In the genomic region with DNA sequence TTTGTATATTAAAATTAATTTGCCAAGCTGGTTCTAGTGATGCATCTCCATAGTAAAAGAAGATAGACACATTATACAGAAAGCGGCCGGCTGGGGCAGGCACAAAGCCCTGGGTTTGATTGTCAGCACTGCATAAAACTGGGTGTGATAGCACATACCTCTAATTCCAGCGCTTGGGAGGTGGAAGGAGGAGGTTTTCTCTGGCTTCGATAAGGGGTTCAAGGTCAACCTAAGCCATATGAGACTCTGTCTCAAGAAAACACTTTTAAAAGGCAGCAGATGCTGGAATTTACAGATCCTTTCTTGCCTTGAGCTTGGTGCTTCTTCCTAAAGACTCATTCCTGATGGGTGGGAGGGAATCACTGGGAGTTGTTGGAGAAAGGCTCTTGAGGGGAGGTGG, we compare ENCODE assay signal across 22 mouse cellular contexts. TPM values are rescaled to one million over a fixed set of nuclear protein-coding genes. Genes with fewer than 3 reads are reported as not detected.
DNase-seq lines count a peak whose midpoint lies in the region; ATAC-seq and TF ChIP-seq lines count a peak whose summit lies in the region.
"Had no signal": no experiment of that assay in that cellular context is flagged by ENCODE, and none has a peak within 500 bp of the region (broad histone marks: within the 10 kb centered on the region; RNA-seq: fewer than 3 reads in every experiment).

No protein-coding gene starts in this region.

- peaks cover 36% of the 10 kb centered on the region for H3K36me3 ChIP-seq in heart, embryonic 10.5 days
- H3K36me3 ChIP-seq in kidney, embryonic 16.5 days (ENCODE audit: insufficient read depth, low read length), result peaks cover 20% of the 10 kb centered on the region
- H3K36me3 ChIP-seq in E14TG2a.4 (ENCODE audit: insufficient read depth, low read length), result peaks cover 28% of the 10 kb centered on the region

- TF ChIP-seq CTCF in E14TG2a.4 (conservative IDR thresholded peaks at IDR 0.05; ENCODE audit: low read length), result no peak

- H3K4me1 ChIP-seq in heart, embryonic 10.5 days, result peaks cover 43% of the 10 kb centered on the region
- peaks cover 13% of the 10 kb centered on the region for H3K4me1 ChIP-seq in kidney, embryonic 16.5 days (ENCODE audit: insufficient read depth, low read length)
- H3K4me1 ChIP-seq in E14TG2a.4 (replicated peaks; ENCODE audit: low read depth, low read length), result peaks cover 80% of the 10 kb centered on the region
- H3K4me1 ChIP-seq: embryonic facial prominence, embryonic 15.5 days had no signal

- no peaks in the 10 kb centered on the region for H3K9me3 ChIP-seq in heart, embryonic 10.5 days
- no peaks in the 10 kb centered on the region for H3K9me3 ChIP-seq in kidney, embryonic 16.5 days (ENCODE audit: low read length)
- H3K9me3 ChIP-seq in E14TG2a.4 (ENCODE audit: low read length), result no peaks in the 10 kb centered on the region
- H3K9me3 ChIP-seq: embryonic facial prominence, embryonic 15.5 days; stomach, embryonic 15.5 days had no signal

- DNase-seq in heart, embryonic 10.5 days (ENCODE audit: low spot score), result no peak
- no peak for DNase-seq in heart, postnatal 4 days
- no peak for DNase-seq in kidney, postnatal 14 days
- peak; percentile 76 for DNase-seq in ZHBTc4 (ENCODE audit: low read depth, low spot score)
- no peak for DNase-seq in T-cell, adult 2 months (ENCODE audit: low spot score)
- no peak for DNase-seq in embryo, embryonic 11 days
- DNase-seq: adrenal gland, postnatal 10 days; cerebellum, adult 11 months; cerebellum, postnatal 10 days; kidney, postnatal 4 days; right cerebral cortex, postnatal 25 days; thymus, adult 18-20 months; thymus, postnatal 4 days had no signal

- no peak overlapping the region for H3K4me2 ChIP-seq in kidney, embryonic 16.5 days (replicated peaks; ENCODE audit: low read depth, low read length)
- H3K4me2 ChIP-seq: embryonic facial prominence, embryonic 15.5 days; stomach, embryonic 15.5 days had no signal

- ATAC-seq in kidney, embryonic 16.5 days (ENCODE audit: low FRiP score, low TSS enrichment), result no peak
- ATAC-seq: activated CD4-positive, CD25-positive, alpha-beta regulatory T cell, adult 4 months; forebrain, embryonic 16.5 days had no signal

- no peaks in the 10 kb centered on the region for H3K27me3 ChIP-seq in heart, embryonic 10.5 days (ENCODE audit: insufficient read depth, poor library complexity, severe bottlenecking)
- no peaks in the 10 kb centered on the region for H3K27me3 ChIP-seq in kidney, embryonic 16.5 days (ENCODE audit: insufficient read depth, low read length)
- no peaks in the 10 kb centered on the region for H3K27me3 ChIP-seq in E14TG2a.4 (ENCODE audit: insufficient read depth, low read length)
- H3K27me3 ChIP-seq: embryonic facial prominence, embryonic 15.5 days; stomach, embryonic 15.5 days had no signal

- WGBS in heart, embryonic 10.5 days, result 61% methylated on average over 4 of the region's 4 CpGs
- 46% methylated on average over 4 of the region's 4 CpGs for WGBS in kidney, embryonic 16.5 days

- peak overlapping the region; percentile 65; the same call in 1 of the 2 replicates for H3K27ac ChIP-seq in heart, embryonic 10.5 days
- peak overlapping the region; percentile 8; the same call in 1 of the 2 replicates for H3K27ac ChIP-seq in kidney, embryonic 16.5 days (ENCODE audit: low read length)
- H3K27ac ChIP-seq: embryonic facial prominence, embryonic 15.5 days; stomach, embryonic 15.5 days had no signal

- no peak overlapping the region for H3K9ac ChIP-seq in kidney, embryonic 16.5 days (replicated peaks; ENCODE audit: low read length)
- H3K9ac ChIP-seq: embryonic facial prominence, embryonic 15.5 days; stomach, embryonic 15.5 days had no signal

- H3K4me3 ChIP-seq in heart, embryonic 10.5 days, result no peak overlapping the region
- no peak overlapping the region for H3K4me3 ChIP-seq in kidney, embryonic 16.5 days (ENCODE audit: low read length)
- 0 out of 2 replicates have a peak overlapping the region, but pooled peaks have one; percentile 17 for H3K4me3 ChIP-seq in E14TG2a.4 (replicated peaks; ENCODE audit: low read length)
- H3K4me3 ChIP-seq: embryonic facial prominence, embryonic 15.5 days; stomach, embryonic 15.5 days had no signal

RNA-seq across cellular contexts. Expression of a gene that starts 3.4 kb away (rescaled TPM):
- 0.10 and 0.13 TPM in 2 replicates for polyA plus RNA-seq in heart, embryonic 10.5 days (2016; fragmentation: Nextera tagmentation; extraction: Ambion mirVana)
- total RNA-seq in heart, postnatal 4 days (2021), result 10 to 100 TPM; 13.0 to 16.1 TPM
- 0.41 and 0.56 TPM in 2 replicates for polyA plus RNA-seq in kidney, embryonic 16.5 days (2015; fragmentation: Nextera tagmentation; extraction: Ambion mirVana)
- total RNA-seq: hematopoietic stem cell, adult 5-6 weeks; left cerebral cortex, postnatal 10 days; megakaryocyte-erythroid progenitor cell, adult 5-6 weeks had no signal
- polyA plus RNA-seq: activated CD4-positive, CD25-positive, alpha-beta regulatory T cell, adult 4 months; forebrain, embryonic 16.5 days had no signal

RNA-seq across cellular contexts. Expression of a gene that starts 19.8 kb away (rescaled TPM):
- 24.7 and 24.9 TPM in 2 replicates for polyA plus RNA-seq in heart, embryonic 10.5 days (2016; fragmentation: Nextera tagmentation; extraction: Ambion mirVana)
- 10 to 100 TPM; 48.0 to 50.8 TPM for total RNA-seq in heart, postnatal 4 days (2021)
- polyA plus RNA-seq in kidney, embryonic 16.5 days (2015; fragmentation: Nextera tagmentation; extraction: Ambion mirVana), result 23.3 and 24.6 TPM in 2 replicates
